Mouse (Mus musculus): ENCODE measurements at regions not wholly inside any gene's neighbourhood (a gene's known extent, or its start where the extent isn't known, plus 50 kb on each side); places are given as distances from the start of the nearest gene placed in this dataset.

DNA sequence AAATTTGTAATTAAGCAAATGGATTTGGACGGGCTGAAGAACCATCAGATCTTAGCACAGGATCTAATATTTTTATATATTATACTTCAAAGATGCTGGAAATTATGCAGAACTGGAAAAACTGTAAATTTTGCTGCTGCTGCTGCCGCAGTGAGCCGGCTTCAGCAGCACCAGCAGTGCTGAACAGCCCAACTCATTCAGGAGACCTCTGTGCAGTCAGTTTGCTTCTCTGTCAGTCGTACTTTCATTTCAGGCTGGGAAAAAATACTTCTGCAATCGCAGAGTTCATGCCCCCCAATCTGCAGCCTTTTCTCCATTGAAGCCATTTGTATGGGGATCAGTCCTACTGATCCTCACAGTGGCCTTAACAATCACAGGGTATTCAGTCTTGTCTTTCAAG lies 53.4 kb upstream of the Trpc3 start:
- DNase-seq = no peak

DNA sequence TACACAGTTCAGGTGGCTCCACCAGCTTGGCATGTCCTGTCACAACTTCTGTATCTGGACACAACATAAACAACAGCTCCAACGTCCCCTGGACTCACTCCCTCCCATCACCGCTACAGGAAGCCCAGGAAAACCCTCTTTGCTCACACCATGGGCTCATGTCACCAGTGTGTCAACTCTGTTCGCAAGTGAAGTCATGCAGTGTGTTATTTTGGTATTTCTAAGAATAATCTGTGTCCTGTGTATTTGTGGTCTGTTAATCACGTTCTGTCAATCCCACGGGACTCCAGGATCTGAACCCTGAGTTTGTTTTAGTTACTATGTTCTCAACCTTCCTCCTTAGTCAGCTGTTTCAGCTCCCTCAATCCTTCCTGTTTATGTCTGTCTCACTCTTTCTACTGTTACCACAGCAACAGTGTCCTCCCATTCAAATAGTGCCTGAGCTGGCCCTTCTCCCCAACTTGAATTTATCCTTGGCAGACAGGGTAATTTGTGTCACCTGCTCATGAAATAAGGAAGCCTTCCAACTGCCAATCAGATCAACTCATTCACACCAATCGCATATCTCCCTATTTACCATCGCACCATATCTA lies 64.5 kb upstream of the Trpc3 start:
- DNase-seq = no peak

GRCm38 (mm10) chr3:36762065-36762653 lies 72.2 kb upstream of the Trpc3 start:
- DNase-seq = no peak

- no peak for DNase-seq
Measured at GRCm38 (mm10) chr3:36762847-36763246, 72.9 kb upstream of the Trpc3 start.

GRCm38 (mm10) chr3:36764741-36765140 lies 74.8 kb upstream of the Trpc3 start:
- DNase-seq = peak; percentile 38

DNA sequence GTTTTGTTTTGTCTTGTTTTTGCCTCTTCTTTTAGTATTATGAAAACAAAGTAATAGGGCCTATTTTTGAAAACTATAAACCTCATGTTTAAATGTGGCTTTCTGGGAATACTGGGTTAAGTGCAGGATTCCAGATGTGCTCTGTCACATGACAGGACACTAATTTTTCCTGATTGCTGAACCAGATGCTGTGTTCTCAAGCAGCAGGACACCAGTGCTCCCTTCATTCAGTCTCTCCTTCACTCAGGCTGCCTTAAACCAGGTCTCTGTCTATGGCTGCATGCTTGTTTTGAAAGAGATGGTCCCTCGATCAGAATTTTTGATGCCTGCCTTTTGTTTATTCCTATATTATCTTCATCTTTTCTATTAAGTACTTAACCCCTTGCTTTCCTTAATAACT lies 80.1 kb upstream of the Trpc3 start:
- no peak for DNase-seq

DNA sequence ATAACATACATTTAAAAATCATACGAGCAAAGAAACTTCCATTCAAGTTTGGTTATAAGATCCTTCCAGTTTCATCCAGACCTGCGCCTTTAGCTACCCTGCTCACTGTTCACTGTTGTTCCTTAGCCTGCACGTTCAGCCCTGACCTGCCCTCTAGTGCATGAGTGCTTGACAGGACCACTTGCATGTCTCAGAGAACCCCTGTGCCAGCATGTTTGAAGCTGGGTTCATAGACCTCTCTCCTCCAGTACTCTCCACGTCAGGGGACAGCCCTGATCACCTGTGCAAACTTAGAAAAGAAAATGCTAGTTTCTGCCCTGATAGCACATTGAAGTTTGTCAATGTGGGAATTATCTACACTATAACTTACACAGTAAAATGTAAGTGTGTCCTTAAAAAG lies 81.0 kb upstream of the Trpc3 start:
- DNase-seq = no peak

DNA sequence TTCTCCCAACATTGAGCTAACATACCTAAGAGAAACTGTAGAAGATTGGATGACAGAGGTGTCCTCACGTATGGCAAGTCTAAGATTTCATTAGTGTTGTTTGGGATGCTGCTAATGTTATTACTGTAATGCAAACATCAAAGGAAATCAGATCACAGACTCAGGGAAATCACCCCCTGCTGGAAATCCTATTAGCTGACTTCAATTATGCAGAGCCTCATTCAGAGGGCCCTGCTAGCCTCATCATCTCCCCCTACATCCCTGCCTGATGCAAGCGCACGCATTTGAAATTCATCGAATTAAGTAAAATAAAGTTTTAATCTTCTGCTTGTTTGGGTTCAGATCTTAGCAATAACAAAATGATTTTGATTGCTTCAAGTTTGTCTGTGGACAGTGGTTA lies 84.1 kb upstream of the Trpc3 start:
- no peak for DNase-seq

DNA sequence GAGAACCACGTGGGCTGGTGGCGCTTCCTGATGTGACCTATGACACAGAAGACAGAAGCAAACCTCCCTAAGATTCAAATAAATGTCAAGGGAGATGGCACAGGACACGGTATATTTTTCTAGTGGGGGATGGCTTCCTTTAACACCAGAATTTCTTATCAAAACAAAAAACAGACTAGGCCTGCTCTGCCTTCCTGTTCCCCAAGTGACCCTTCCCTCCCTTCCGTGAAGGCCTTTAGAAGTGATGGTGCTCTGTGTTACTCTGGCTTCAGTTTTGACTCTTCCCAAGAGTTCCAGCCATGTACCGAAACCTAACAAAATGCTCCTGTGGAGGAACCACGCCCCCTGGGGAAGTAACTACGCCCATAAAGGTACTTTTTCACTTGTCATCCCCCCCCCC lies 84.5 kb upstream of the 4932438A13Rik start:
- no peak for DNase-seq

DNA sequence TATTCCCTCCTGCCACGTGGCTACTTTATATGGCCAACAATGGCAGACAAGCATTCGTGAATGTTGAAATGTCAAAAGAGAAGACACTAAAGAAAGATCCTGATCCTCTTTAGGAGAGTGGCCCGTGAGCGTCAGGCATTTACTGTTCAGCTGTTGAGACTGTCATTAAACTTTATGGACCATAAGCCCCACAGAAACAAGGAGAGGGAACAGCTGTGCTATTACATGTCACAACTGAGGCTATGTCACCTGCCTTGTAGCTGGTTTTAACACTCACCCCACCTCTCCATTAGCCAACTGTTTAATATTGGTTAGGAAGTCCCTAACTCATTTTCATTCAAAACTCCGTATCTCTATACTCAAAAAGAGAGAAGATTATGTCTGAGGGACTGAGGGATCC lies 76.3 kb upstream of the 4932438A13Rik start:
- no peak for DNase-seq

- no peak for DNase-seq
Measured at GRCm38 (mm10) chr3:36790245-36790644, 72.7 kb upstream of the 4932438A13Rik start.

GRCm38 (mm10) chr3:36797025-36797424 lies 65.9 kb upstream of the 4932438A13Rik start:
- no peak for DNase-seq

GRCm38 (mm10) chr3:36798160-36798823 lies 64.6 kb upstream of the 4932438A13Rik start:
- no peak for DNase-seq

DNA sequence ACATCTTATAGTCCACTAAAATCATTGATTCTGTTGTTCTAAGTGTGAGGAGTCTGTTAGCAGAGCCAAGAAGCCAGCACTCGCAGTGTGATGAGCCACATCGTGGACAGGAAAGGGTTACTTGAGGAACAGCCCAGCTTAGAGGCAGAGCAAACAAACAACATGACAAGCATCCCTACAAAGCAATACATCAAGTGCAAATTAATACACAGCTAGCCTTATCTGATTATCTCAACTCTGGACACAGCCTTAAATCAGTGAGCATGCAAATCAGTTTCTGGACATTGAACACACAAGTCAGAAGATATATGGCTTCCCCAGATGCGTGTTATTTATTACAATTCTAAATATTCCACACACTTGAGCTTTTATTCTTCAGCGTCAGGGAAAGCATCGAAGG lies 52.4 kb upstream of the 4932438A13Rik start:
- no peak for DNase-seq
